Mouse (Mus musculus): ENCODE results near the gene Acer3. TPM values are rescaled to one million over a fixed set of nuclear protein-coding genes. Genes with fewer than 3 reads are reported as not detected.
A peak's percentile ranks its signal among the peaks of the same experiment; 100 is the strongest.
"Not testable (repeated sequence)": the region's sequence is repeated elsewhere in the genome, so short reads cannot be mapped to it uniquely, and the experiment has no call there.

Acer3 gene
- total RNA-seq, 1 experiment from 2014 or later, result 30.8 TPM

- no peak for ATAC-seq (replicated peaks in 1 of 2; ENCODE audit: insufficient read depth in 1 of 2, low FRiP score in 2 of 2, low TSS enrichment in 1 of 2, low read depth in 1 of 2, poor library complexity in 2 of 2, severe bottlenecking in 2 of 2)
Observed at GRCm38 (mm10) chr7:98312185-98312920, 8.7 kb downstream of the Acer3 start.

- no peak for ATAC-seq (replicated peaks in 1 of 2; ENCODE audit: insufficient read depth in 1 of 2, low FRiP score in 2 of 2, low TSS enrichment in 1 of 2, low read depth in 1 of 2, poor library complexity in 2 of 2, severe bottlenecking in 2 of 2)
Observed at GRCm38 (mm10) chr7:98310266-98310665, 10.7 kb downstream of the Acer3 start.

GRCm38 (mm10) chr7:98309219-98310030, 11.6 kb downstream of the Acer3 start:
- ATAC-seq (replicated peaks in 1 of 2; ENCODE audit: insufficient read depth in 1 of 2, low FRiP score in 2 of 2, low TSS enrichment in 1 of 2, low read depth in 1 of 2, poor library complexity in 2 of 2, severe bottlenecking in 2 of 2), result peak; percentile 97 to 98

GRCm38 (mm10) chr7:98308607-98309218, 12.3 kb downstream of the Acer3 start:
- ATAC-seq (replicated peaks in 1 of 2; ENCODE audit: insufficient read depth in 1 of 2, low FRiP score in 2 of 2, low TSS enrichment in 1 of 2, low read depth in 1 of 2, poor library complexity in 2 of 2, severe bottlenecking in 2 of 2), result peak in 1 of 2 experiments; percentile 12; a peak in 1 of 4 replicates

- ATAC-seq (replicated peaks in 1 of 2; ENCODE audit: insufficient read depth in 1 of 2, low FRiP score in 2 of 2, low TSS enrichment in 1 of 2, low read depth in 1 of 2, poor library complexity in 2 of 2, severe bottlenecking in 2 of 2), result no peak
Observed at GRCm38 (mm10) chr7:98307921-98308606, 12.9 kb downstream of the Acer3 start.

GRCm38 (mm10) chr7:98307411-98307810, 13.6 kb downstream of the Acer3 start:
- no peak for ATAC-seq (replicated peaks in 1 of 2; ENCODE audit: insufficient read depth in 1 of 2, low FRiP score in 2 of 2, low TSS enrichment in 1 of 2, low read depth in 1 of 2, poor library complexity in 2 of 2, severe bottlenecking in 2 of 2)

GRCm38 (mm10) chr7:98292901-98293300, 28.1 kb downstream of the Acer3 start:
- no peak for ATAC-seq (replicated peaks in 1 of 2; ENCODE audit: insufficient read depth in 1 of 2, low FRiP score in 2 of 2, low TSS enrichment in 1 of 2, low read depth in 1 of 2, poor library complexity in 2 of 2, severe bottlenecking in 2 of 2)

GRCm38 (mm10) chr7:98289585-98289984, 31.4 kb downstream of the Acer3 start:
- ATAC-seq (replicated peaks in 1 of 2; ENCODE audit: insufficient read depth in 1 of 2, low FRiP score in 2 of 2, low TSS enrichment in 1 of 2, low read depth in 1 of 2, poor library complexity in 2 of 2, severe bottlenecking in 2 of 2), result no peak

- ATAC-seq (replicated peaks in 1 of 2; ENCODE audit: insufficient read depth in 1 of 2, low FRiP score in 2 of 2, low TSS enrichment in 1 of 2, low read depth in 1 of 2, poor library complexity in 2 of 2, severe bottlenecking in 2 of 2), result no peak
Observed at GRCm38 (mm10) chr7:98276263-98276662, 44.7 kb downstream of the Acer3 start.

GRCm38 (mm10) chr7:98268166-98268565, 52.8 kb downstream of the Acer3 start:
- ATAC-seq (replicated peaks in 1 of 2; ENCODE audit: insufficient read depth in 1 of 2, low FRiP score in 2 of 2, low TSS enrichment in 1 of 2, low read depth in 1 of 2, poor library complexity in 2 of 2, severe bottlenecking in 2 of 2), result not testable (repeated sequence)

- no peak for ATAC-seq (replicated peaks in 1 of 2; ENCODE audit: insufficient read depth in 1 of 2, low FRiP score in 2 of 2, low TSS enrichment in 1 of 2, low read depth in 1 of 2, poor library complexity in 2 of 2, severe bottlenecking in 2 of 2)
Observed at GRCm38 (mm10) chr7:98252520-98252919, 68.5 kb downstream of the Acer3 start.

- ATAC-seq (replicated peaks in 1 of 2; ENCODE audit: insufficient read depth in 1 of 2, low FRiP score in 2 of 2, low TSS enrichment in 1 of 2, low read depth in 1 of 2, poor library complexity in 2 of 2, severe bottlenecking in 2 of 2), result no peak
Observed at GRCm38 (mm10) chr7:98236686-98237359, 84.2 kb downstream of the Acer3 start.

- ATAC-seq (replicated peaks in 1 of 2; ENCODE audit: insufficient read depth in 1 of 2, low FRiP score in 2 of 2, low TSS enrichment in 1 of 2, low read depth in 1 of 2, poor library complexity in 2 of 2, severe bottlenecking in 2 of 2), result no peak
Observed at GRCm38 (mm10) chr7:98223796-98224195, 97.2 kb downstream of the Acer3 start.

- ATAC-seq (replicated peaks in 1 of 2; ENCODE audit: insufficient read depth in 1 of 2, low FRiP score in 2 of 2, low TSS enrichment in 1 of 2, low read depth in 1 of 2, poor library complexity in 2 of 2, severe bottlenecking in 2 of 2), result no peak
Observed at GRCm38 (mm10) chr7:98216713-98217112, 104.3 kb downstream of the Acer3 start.

GRCm38 (mm10) chr7:98202946-98203345, 118.1 kb downstream of the Acer3 start:
- ATAC-seq (replicated peaks in 1 of 2; ENCODE audit: insufficient read depth in 1 of 2, low FRiP score in 2 of 2, low TSS enrichment in 1 of 2, low read depth in 1 of 2, poor library complexity in 2 of 2, severe bottlenecking in 2 of 2), result no peak

- ATAC-seq (replicated peaks in 1 of 2; ENCODE audit: insufficient read depth in 1 of 2, low FRiP score in 2 of 2, low TSS enrichment in 1 of 2, low read depth in 1 of 2, poor library complexity in 2 of 2, severe bottlenecking in 2 of 2), result no peak
Observed at GRCm38 (mm10) chr7:98201493-98202028, 119.4 kb downstream of the Acer3 start.

- no peak for ATAC-seq (replicated peaks in 1 of 2; ENCODE audit: insufficient read depth in 1 of 2, low FRiP score in 2 of 2, low TSS enrichment in 1 of 2, low read depth in 1 of 2, poor library complexity in 2 of 2, severe bottlenecking in 2 of 2)
Observed at GRCm38 (mm10) chr7:98200396-98200795, 120.6 kb downstream of the Acer3 start.
